Mouse (Mus musculus) CH12.LX (cell line): ENCODE results near the gene Map6.

ENCODE experiments used
- CTCF ChIP-seq, 2 experiments: IDR thresholded peaks in 1 of 2; conservative IDR thresholded peaks in 1 of 2; 2 replicates each; pipeline ENCODE4 v1.5.1; 2011 to 2012; ENCODE audit warnings: low read depth in 2 of 2, low read length in 2 of 2, improper control_type of control experiment in 1 of 2, inconsistent platforms in 1 of 2, mild to moderate bottlenecking in 1 of 2, moderate library complexity in 1 of 2
- USF1 ChIP-seq: IDR thresholded peaks from 2 replicates; pipeline ENCODE4 v1.6.1; 2014; ENCODE audit warnings: low read depth, mild to moderate bottlenecking, inconsistent platforms, low read length, improper control_type of control experiment

GRCm38 (mm10) chr7:99232571-99232970 is 34.7 kb upstream of the Map6 start:
- TF ChIP-seq CTCF (conservative IDR thresholded peaks at IDR 0.05 in 1 of 2, IDR thresholded peaks at IDR 0.05 in 1 of 2; ENCODE audit: low read depth in 2 of 2, low read length in 2 of 2) (peak in 1 of 2 experiments; percentile 43; a peak in 2 of 4 replicates), USF1 (no peak)
